Mouse (Mus musculus): ENCODE results near the gene Selenos.

- TF ChIP-seq CTCF (IDR thresholded peaks at IDR 0.05; ENCODE audit: borderline replicate concordance, control insufficient read depth, extremely low read depth, insufficient read depth, low read length, poor library complexity), result no peak
- TF ChIP-seq POLR2A (IDR thresholded peaks at IDR 0.05; ENCODE audit: control insufficient read depth, extremely low read depth, insufficient read depth, low read length, poor library complexity), result no peak
Observed at GRCm38 (mm10) chr7:66048446-66049230, 30.8 kb upstream of the Selenos start.

Measured in thymus, adult 2 months (tissue).